Mouse (Mus musculus) heart, postnatal 25 days (tissue): ENCODE data around the gene Ankrd39. TPM values are rescaled to one million over a fixed set of nuclear protein-coding genes. Genes with fewer than 3 reads are reported as not detected.
A peak's percentile ranks its signal among the peaks of the same experiment; 100 is the strongest.

Experiments used
- DNase-seq: peaks from one replicate; pipeline ENCODE4 v3.0.0; 2022; ENCODE audit warnings: low spot score
- intact Hi-C: fragments of 180-260 bp; cut with DNase I; formaldehyde crosslinking; loops from one replicate; pipeline ENCODE4 v1.15.1; 2025
- total RNA-seq, 2 experiments: library from RNA; stranded (reverse); gene quantifications; 2 replicates each; pipeline ENCODE4 v1.2.3; 2021

Gene Ankrd39
- total RNA-seq, 2 experiments from 2014 or later = 5.6 to 8.1 TPM

DNA sequence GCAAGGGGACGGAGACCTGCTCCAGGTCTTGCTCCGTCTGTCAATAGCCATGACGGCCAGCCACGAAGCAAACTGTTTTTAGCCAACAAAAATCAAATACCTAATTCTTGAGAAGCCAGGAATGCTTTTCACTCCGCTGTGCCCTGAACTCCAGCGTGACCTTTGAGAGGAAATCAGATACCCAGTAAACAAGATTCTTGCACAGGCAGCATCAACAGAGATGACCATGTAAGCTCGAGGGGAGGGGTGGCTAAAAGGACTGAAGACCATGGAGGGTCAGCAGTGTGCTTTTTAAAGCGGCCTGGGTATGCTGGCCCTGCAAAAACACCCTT, 10.9 kb downstream of the Ankrd39 start:
- intact Hi-C loops = no loop called here
- DNase-seq = no peak

- peak; percentile 31 for DNase-seq
- intact Hi-C loops = no loop called here
These were observed 11.5 kb downstream of the Ankrd39 start for GRCm38 (mm10) chr1:36535477-36536396.

DNA sequence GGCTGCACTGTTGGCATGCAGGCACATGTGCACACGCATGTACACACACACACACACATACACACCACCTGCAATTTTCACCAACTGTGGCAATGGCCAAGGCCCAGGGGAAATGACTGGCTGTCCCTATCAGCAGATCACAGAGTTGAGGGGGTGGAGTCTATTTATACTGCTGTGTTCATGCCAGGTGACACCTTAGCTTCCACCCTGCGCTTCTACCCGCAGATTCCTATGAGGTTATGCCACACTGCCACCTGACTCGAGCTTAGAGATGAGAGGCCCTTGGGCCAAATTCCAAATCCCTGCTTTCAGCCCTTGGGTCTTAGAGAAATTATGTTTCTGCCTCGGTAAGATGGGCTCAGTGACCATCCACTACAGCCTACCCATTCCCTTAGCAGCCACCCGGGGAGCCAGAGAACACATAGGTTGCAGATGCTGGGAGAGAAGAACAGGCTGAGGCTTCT, 12.6 kb downstream of the Ankrd39 start:
- intact Hi-C loops = no loop called here
- no peak for DNase-seq

- DNase-seq = no peak
- intact Hi-C loops = no loop called here
These were observed 13.7 kb downstream of the Ankrd39 start for GRCm38 (mm10) chr1:36533546-36533945.

GRCm38 (mm10) chr1:36531461-36531860, 15.8 kb downstream of the Ankrd39 start:
- intact Hi-C loops = no loop called here
- no peak for DNase-seq

- intact Hi-C loops = no loop called here
- no peak for DNase-seq
These were observed 16.3 kb downstream of the Ankrd39 start for GRCm38 (mm10) chr1:36530962-36531361.

DNA sequence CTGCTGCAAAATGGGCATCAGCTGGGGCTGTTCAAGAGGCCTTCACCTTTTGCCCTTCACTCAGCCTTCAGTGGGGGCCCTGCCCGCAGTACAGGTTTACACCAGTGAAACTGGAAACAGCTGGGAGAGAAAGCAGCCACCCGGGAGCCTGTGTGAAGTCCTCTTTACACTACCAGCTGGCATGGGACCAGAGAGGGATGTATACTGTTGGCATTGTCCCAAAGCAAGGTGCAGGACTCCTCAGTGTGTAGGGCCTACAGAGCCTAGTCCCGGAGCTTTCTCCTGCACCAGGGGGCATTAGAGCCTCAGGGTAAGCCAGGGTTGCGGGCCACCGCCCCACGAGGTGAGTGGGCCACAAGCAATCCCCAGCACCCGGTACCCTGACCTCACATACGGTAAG, 16.8 kb downstream of the Ankrd39 start:
- intact Hi-C loops = no loop called here
- DNase-seq = no peak

- DNase-seq = no peak
- intact Hi-C loops = no loop called here
These were observed 17.4 kb downstream of the Ankrd39 start for GRCm38 (mm10) chr1:36529875-36530274.

DNA sequence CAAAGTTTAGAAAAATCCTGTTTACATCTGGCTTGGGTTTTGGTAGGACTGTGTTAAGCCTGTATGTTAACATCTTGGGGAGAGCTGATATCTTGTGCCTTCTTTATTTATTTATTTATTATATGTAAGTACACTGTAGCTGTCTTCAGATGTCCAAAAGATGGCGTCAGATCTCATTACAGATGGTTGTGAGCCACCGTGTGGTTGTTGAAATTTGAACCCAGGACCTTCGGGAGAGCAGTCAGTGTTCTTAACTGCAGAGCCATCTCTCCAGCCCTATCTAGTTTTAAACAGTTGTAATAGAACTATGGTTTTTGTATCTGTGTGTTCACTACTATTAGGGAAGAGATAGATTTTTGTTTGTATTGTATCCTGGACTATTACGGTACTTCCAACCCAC, 18.0 kb downstream of the Ankrd39 start:
- no peak for DNase-seq
- intact Hi-C loops = no loop called here

- intact Hi-C loops = no loop called here
- DNase-seq = no peak
These were observed 18.9 kb downstream of the Ankrd39 start for GRCm38 (mm10) chr1:36528351-36528750.

DNA sequence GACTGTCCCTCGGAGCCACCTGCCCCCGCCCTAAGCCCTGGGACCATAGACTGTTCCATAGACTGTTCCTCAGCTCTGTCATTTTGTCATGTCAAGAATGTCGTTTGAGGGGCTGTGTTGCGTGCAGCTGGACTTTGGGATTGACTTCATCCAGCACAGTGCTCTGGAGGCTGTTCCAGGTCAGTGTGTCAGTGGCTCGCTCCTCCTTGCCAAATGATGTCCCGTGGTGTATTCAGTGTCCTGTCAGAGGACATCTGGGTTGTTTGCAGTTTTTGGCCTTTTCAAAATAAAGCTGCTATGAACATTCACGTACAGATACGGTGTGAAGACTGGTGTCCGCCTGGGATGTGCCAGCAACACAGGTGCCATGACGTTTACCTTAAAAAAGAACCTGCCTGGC, 20.3 kb downstream of the Ankrd39 start:
- intact Hi-C loops = no loop called here
- no peak for DNase-seq

DNA sequence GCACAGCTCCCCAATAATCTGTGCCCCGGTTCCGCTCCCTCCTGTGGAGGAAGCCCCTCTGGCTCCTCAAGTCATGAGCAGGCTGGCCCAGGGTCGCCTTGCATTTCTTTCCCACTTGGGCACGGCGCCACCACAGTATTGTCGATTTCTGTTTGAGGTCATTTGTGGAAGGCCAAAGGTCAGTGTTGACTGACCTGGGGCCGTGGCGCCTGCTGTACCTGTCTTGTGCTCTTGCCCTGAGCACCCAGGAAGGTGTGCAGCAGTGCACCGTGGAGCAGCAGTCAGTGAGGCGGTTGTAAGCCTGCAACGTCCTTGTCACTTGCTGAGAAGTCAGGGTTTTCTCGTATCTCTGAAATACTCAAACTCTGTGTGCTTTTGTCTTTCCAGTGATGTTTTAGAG, 21.5 kb downstream of the Ankrd39 start:
- DNase-seq = no peak
- intact Hi-C loops = no loop called here

- intact Hi-C loops = no loop called here
- DNase-seq = no peak
These were observed 23.2 kb downstream of the Ankrd39 start for GRCm38 (mm10) chr1:36524058-36524457.

GRCm38 (mm10) chr1:36523332-36524013, 23.8 kb downstream of the Ankrd39 start:
- DNase-seq = no peak
- intact Hi-C loops = no loop called here

GRCm38 (mm10) chr1:36522210-36522609, 25.0 kb downstream of the Ankrd39 start:
- intact Hi-C loops = no loop called here

DNA sequence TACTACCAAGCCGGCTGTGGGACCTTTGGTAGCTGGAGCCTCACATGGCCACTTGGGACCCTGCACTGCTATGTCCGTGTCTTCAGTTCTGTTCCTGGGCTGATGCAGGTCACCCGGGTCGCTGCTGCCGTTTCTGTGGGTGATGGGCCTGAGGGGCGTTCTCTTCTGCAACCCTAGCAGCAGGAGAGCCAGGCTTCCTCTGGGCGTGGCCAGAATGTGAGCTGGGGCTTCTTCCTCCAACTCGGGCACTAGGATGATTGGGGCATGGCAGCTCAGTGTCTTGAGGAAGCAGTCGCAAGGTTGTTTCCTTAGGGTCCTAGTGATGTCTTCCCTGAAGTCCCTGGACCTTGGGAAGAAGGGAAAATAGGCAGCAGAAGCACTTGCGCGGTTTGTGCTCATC, 27.6 kb downstream of the Ankrd39 start:
- DNase-seq = no peak
- intact Hi-C loops = no loop called here

More at GRCm38 (mm10) chr1:36522210-36522609, 25.0 kb downstream of the Ankrd39 start:
- no peak for DNase-seq

- no peak for DNase-seq
- intact Hi-C loops = no loop called here
These were observed 29.0 kb downstream of the Ankrd39 start for GRCm38 (mm10) chr1:36518259-36518658.

DNA sequence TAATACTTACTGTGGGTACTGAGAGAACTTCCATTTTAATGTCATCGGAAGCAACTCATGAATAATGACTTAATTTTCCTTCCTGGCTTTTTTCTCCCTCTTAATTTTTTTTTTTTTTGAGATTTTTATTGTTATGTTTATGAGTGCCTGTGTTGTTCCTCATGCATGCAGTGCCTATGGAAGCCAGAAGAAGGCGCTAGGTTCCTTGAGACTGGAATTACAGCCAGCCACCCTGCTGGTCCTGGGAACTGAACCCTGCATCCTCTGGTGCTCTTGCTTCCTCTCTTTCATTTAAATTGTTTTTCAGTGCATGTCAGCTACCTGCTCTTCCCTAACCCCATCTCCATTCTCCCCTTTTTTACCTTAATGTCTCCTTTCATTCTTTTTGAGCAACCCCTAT, 33.5 kb downstream of the Ankrd39 start:
- DNase-seq = no peak
- intact Hi-C loops = loop anchor here (2.0 kb wide), 1 partner anchor 31 kb away; no protein-coding TSS in a partner anchor

- no peak for DNase-seq
- intact Hi-C loops = no loop called here
These were observed 33.9 kb downstream of the Ankrd39 start for GRCm38 (mm10) chr1:36513310-36513709.

DNA sequence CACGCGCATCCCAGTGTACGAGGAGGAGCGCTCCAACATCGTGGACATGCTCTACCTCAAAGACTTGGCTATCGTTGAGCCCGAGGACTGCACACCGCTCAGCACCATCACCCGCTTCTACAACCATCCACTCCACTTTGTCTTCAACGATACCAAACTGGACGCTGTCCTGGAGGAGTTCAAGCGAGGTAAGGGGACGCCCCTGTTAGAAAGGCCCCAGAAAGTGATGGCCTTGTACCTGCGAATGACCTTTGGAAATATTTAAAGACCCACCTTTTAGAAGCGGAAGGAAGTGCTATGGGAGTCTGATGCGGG, 34.3 kb downstream of the Ankrd39 start:
- intact Hi-C loops = no loop called here
- DNase-seq = no peak
